Mouse (Mus musculus) testis, adult 2 months (tissue): ENCODE measurements around the gene Bhlhe41. TPM values are rescaled to one million over a fixed set of nuclear protein-coding genes. Genes with fewer than 3 reads are reported as not detected.

ENCODE experiments used
- H3K27ac ChIP-seq: fragments of 200-500 bp; 2 replicates; pipeline ENCODE4 v1.5.1; 2012; ENCODE audit warnings: low read depth, low read length; ENCODE audit not compliant: control insufficient read depth, insufficient read depth
- H3K27me3 ChIP-seq: fragments of 200-500 bp; 2 replicates; pipeline ENCODE4 v1.6.1; 2012; ENCODE audit warnings: mild to moderate bottlenecking, low read length, moderate library complexity; ENCODE audit not compliant: control insufficient read depth, insufficient read depth
- H3K36me3 ChIP-seq: fragments of 200-500 bp; 2 replicates; pipeline ENCODE4 v1.6.1; 2012; ENCODE audit warnings: mild to moderate bottlenecking, low read length; ENCODE audit not compliant: control insufficient read depth, insufficient read depth
- H3K4me1 ChIP-seq: fragments of 200-500 bp; 2 replicates; pipeline ENCODE4 v1.6.1; 2012; ENCODE audit warnings: low read length; ENCODE audit not compliant: control insufficient read depth, insufficient read depth
- H3K4me3 ChIP-seq: fragments of 200-500 bp; 2 replicates; pipeline ENCODE4 v1.5.1; 2012; ENCODE audit warnings: low read depth, mild to moderate bottlenecking, low read length, moderate library complexity, mixed read lengths; ENCODE audit not compliant: control insufficient read depth
- CTCF ChIP-seq: fragments of 200-500 bp; IDR thresholded peaks from 2 replicates; pipeline ENCODE4 v1.5.1; 2012; ENCODE audit warnings: low read depth, mild to moderate bottlenecking, inconsistent platforms, low read length, moderate library complexity; ENCODE audit not compliant: control insufficient read depth, insufficient read depth, insufficient replicate concordance
- POLR2A ChIP-seq: fragments of 200-500 bp; IDR thresholded peaks from 2 replicates; pipeline ENCODE4 v1.6.1; 2012; ENCODE audit warnings: low read depth, mild to moderate bottlenecking, inconsistent platforms, low read length, moderate library complexity; ENCODE audit not compliant: control insufficient read depth
- polyA plus RNA-seq: library from polyadenylated mRNA; depleted of rRNA; stranded (reverse); fragments of >200 nt; gene quantifications from 2 replicates; pipeline ENCODE4 v1.2.3, GENCODE M21; 2012

Bhlhe41 gene
- polyA plus RNA-seq, 1 experiment: 0.40 TPM

GRCm38 (mm10) chr6:145894669-145895342, 29.4 kb upstream of the Bhlhe41 start:
- H3K27me3 ChIP-seq: no peaks in the 10 kb centered on the region
- no peak overlapping the region for H3K27ac ChIP-seq
- H3K4me1 ChIP-seq: no peaks in the 10 kb centered on the region
- H3K36me3 ChIP-seq: no peaks in the 10 kb centered on the region
- H3K4me3 ChIP-seq: no peak overlapping the region
- TF ChIP-seq POLR2A: no peak
- TF ChIP-seq CTCF: no peak

DNA sequence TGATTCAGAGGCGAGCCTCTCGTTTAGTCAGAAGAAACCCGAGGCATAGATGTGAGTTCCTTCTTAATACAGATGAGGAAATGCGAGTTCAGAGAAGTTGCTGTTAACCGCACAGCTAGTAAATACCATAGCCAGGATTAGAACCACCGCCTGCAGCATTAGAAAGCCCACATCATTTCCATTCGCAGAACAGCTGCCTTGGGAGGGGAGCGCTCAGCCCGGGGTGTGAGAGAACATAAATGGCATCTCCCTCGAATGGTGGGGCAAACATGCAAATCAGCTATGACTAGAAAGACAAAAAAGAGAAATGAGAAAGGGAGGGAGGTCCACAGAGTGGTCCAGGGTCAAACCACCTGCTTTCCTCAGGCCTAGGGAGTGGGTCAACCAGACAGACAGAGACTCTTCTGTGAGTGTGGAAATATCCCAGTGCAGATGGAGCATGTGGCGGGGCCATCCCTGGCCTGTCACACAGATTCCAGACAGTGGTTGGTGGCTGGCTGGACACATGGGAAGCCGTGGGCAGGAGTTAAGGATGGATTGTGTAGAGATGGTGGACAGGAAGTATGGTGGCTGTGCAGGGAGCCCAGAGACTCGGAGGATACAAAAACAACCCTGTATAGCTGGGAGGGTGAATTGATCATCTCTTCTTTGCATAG, 28.1 kb upstream of the Bhlhe41 start:
- Histone ChIP-seq H3K4me1 (no peaks in the 10 kb centered on the region), H3K36me3 (no peaks in the 10 kb centered on the region), H3K27me3 (no peaks in the 10 kb centered on the region), H3K27ac (no peak overlapping the region), H3K4me3 (no peak overlapping the region)
- no peak for TF ChIP-seq POLR2A
- no peak for TF ChIP-seq CTCF

DNA sequence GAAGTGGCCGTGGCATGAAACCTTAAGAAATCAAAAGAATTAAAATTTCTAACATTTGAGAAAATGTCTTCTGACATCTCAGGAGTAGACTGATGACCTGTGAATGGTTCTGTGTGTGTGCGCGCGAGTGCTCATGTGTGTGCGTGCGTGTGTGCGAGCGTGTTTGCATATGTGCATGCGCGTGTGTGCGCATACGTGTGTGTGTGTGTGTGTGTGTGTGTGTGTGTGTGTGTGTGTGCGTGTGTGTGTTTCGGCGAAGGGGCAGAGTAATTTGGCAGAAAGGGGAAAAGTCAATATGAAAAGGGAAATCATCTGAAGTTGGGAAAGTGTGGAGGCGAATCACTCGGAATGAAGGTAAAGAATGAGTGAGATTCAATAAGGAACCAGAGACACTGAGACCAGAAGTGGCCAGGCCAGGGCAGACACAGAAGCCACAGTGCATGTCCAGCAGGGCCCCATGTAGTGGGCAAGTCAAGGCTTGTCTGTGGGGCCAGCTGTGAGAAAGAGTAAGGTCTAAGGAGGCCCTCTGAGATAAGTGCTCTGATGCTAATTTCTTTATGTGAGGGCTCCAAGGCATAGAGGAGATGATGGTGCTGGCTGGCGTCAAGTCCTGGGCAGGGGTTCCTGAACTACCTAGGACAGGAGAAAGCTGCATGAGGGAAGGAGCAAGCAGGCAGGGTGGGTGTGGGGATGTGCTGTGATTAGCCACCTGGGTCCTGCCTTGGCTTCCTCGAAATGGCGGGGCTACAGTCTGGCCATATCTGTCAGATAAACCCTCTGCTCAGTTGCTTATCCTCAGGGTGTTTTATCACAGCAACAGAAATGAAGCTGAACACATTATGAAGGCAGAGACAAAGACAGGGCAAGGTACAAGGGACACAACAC, 27.3 kb upstream of the Bhlhe41 start:
- no peak overlapping the region for H3K4me3 ChIP-seq
- H3K27me3 ChIP-seq: no peaks in the 10 kb centered on the region
- H3K4me1 ChIP-seq: no peaks in the 10 kb centered on the region
- no peak for TF ChIP-seq CTCF
- TF ChIP-seq POLR2A: no peak
- H3K36me3 ChIP-seq: no peaks in the 10 kb centered on the region
- H3K27ac ChIP-seq: no peak overlapping the region

DNA sequence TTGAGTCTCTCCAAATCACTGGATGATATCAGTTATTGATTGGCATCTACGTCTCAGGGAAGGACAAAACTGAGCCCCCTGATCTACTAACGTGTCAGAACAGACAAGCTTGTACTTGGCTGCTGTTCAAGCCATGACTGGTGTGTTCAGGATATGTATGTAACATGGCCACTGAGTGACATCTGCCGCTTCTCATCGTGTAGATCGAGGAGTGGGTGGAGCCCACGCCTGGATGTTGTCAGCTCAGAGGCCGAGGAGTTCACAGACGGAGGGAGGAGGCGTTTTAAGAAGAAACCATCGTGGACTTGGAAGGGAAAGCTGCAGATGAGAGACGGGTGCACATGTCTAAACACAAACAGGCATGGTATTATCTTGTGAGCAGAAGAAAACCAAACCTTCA, 26.6 kb upstream of the Bhlhe41 start:
- H3K36me3 ChIP-seq: no peaks in the 10 kb centered on the region
- H3K4me1 ChIP-seq: no peaks in the 10 kb centered on the region
- no peak overlapping the region for H3K27ac ChIP-seq
- no peak overlapping the region for H3K4me3 ChIP-seq
- TF ChIP-seq CTCF: no peak
- TF ChIP-seq POLR2A: no peak
- no peaks in the 10 kb centered on the region for H3K27me3 ChIP-seq

DNA sequence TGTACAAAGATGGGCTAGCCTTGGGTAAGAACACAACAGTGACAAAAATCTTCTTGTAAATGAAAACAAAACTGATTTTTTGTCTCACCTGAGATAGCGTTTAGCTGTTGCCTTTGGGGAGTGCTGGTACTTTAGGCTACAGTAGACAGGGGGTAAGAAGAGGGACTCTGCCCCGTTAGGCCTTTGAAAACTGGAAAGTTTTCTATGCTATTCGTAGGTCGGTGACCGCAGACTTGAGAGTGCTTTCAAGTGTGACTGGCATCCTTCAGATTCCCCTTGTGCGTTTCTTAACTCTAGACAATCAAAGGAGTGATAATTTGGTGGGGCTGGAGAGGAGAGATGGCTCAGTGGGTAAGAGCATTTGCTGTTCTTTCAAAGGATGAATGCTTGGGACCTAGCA, 22.4 kb upstream of the Bhlhe41 start:
- Histone ChIP-seq H3K36me3 (no peaks in the 10 kb centered on the region), H3K27me3 (no peaks in the 10 kb centered on the region), H3K27ac (no peak overlapping the region), H3K4me3 (no peak overlapping the region), H3K4me1 (no peaks in the 10 kb centered on the region)
- no peak for TF ChIP-seq POLR2A
- TF ChIP-seq CTCF: no peak

DNA sequence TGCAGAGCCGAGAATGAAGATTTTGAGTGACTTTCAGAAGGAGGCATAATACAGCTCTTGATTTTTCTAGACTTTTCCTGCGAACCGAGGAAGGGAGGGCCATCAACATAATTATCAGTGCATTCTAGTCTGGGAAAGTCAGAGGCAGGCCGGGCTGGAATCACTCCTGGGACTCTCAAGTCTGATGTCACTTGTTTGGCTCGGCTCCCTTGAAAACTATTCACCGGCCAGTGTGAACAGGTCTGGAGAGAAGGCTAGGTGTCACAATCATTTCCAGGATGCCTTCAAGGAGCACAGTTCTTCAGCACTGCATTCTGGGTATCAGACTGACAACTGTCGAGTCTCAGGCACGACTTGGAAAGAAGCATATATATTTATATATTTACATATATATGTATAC, 20.9 kb upstream of the Bhlhe41 start:
- TF ChIP-seq POLR2A (no peak), CTCF (no peak)
- H3K27me3 ChIP-seq: no peaks in the 10 kb centered on the region
- H3K36me3 ChIP-seq: no peaks in the 10 kb centered on the region
- no peak overlapping the region for H3K4me3 ChIP-seq
- H3K27ac ChIP-seq: no peak overlapping the region
- H3K4me1 ChIP-seq: no peaks in the 10 kb centered on the region

DNA sequence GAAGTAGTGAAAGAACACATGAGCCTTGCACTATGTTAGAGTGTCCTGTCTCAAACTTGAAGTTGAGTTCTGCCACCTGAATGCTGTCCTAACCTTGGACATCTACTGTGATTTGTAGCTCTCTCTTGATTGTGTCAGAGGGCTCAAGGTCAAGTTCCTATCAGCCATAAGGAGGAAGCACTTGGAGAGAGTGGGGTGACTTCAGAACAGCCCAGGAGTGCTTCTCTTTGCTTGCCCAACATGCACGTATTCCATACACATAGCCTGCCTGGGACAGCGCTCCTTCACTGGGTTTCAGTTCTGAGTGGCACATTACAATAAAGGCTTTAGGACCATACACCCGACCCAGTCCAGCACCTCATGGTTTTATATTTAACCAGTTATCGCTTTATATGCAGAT, 19.7 kb upstream of the Bhlhe41 start:
- TF ChIP-seq CTCF (no peak), POLR2A (no peak)
- Histone ChIP-seq H3K4me3 (no peak overlapping the region), H3K36me3 (no peaks in the 10 kb centered on the region), H3K27me3 (no peaks in the 10 kb centered on the region), H3K27ac (no peak overlapping the region), H3K4me1 (no peaks in the 10 kb centered on the region)
